Mouse (Mus musculus) cerebral cortex, adult 2 months (tissue): Measurements from ENCODE around the gene Cep350.

Experiments used
- WGBS: fragments of 180-500 bp; shearing (Covaris S2); methylation state at CpG from one replicate; pipeline ENCODE4 v1.1.7; 2018; 5-methylcytosine and 5-hydroxymethylcytosine counted together

The Cep350 gene

DNA sequence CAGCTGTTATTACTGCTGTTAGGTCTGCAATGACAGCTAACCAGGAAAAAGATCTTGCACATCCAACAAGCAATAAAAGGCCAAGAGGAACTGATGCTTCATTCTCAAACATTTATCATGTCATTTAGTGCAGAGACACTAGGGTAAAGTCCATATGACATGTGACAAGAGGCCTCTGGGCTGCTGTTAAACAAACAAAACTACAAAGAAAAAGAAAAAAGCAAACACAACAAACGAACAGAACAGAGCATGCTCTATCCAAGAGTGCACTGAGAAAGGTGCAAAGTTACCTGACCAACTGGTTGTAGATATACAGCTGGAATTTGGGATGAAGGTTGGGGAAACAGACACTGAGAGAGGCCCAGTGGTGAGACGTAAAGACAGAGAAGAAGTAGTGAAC is 86.2 kb downstream of the Cep350 start:
- WGBS, result 80% methylated on average over 2 of the region's 2 CpGs

GRCm38 (mm10) chr1:155882646-155883231 is 90.3 kb downstream of the Cep350 start:
- WGBS, result 80% methylated on average over 3 of the region's 3 CpGs

GRCm38 (mm10) chr1:155879596-155879995 is 93.5 kb downstream of the Cep350 start:
- 82% methylated on average over 3 of the region's 3 CpGs for WGBS

DNA sequence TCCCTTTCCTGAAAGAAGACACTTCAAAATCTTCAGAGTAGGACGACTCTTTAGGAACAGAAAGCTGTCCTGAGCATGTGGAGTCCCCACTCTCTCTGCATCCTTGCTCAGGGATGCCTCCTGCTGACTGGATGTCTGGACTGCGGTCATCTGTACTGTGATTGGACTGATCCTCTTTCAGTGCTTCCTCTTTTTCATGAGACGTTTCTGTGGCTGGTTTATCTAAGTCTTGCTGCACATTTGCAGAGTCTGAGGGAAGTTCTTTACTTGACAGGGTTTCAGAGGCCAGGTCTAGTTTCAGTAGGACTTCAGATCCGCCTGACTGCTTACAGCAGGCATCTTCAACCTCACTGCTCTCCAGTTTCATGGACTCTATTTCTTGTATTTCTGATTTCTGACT is 110.1 kb downstream of the Cep350 start:
- 63% methylated on average over 4 of the region's 4 CpGs for WGBS

- 76% methylated on average over 7 of the region's 7 CpGs for WGBS
These were observed 117.9 kb downstream of the Cep350 start for GRCm38 (mm10) chr1:155854926-155855702.

GRCm38 (mm10) chr1:155853009-155853408 is 120.0 kb downstream of the Cep350 start:
- WGBS, result 88% methylated on average over 5 of the region's 5 CpGs

- WGBS, result 64% methylated on average over 5 of the region's 5 CpGs
These were observed 128.8 kb downstream of the Cep350 start for GRCm38 (mm10) chr1:155844235-155844634.

GRCm38 (mm10) chr1:155843538-155843937 is 129.5 kb downstream of the Cep350 start:
- 76% methylated on average over 4 of the region's 4 CpGs for WGBS

DNA sequence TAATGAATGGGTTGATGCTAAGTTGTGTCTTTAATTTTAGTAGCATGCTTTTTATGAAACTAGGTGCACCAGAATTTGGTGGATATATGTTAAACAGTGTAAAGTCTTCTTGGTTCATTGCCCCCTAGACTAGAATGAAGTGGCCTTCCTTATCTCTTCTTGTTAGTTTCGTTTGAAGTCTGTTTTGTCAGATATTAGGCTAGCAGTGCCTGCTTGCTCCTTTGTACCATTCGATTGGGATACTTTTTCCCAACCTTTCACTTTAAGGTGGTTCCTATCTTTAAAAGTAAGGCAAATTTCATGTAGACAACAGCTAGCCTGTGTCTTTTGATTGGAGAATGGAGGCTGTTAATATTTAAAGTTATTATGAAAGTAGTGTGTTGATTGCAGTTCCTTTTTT is 137.4 kb downstream of the Cep350 start:
- WGBS, result 82% methylated on average over 2 of the region's 2 CpGs

DNA sequence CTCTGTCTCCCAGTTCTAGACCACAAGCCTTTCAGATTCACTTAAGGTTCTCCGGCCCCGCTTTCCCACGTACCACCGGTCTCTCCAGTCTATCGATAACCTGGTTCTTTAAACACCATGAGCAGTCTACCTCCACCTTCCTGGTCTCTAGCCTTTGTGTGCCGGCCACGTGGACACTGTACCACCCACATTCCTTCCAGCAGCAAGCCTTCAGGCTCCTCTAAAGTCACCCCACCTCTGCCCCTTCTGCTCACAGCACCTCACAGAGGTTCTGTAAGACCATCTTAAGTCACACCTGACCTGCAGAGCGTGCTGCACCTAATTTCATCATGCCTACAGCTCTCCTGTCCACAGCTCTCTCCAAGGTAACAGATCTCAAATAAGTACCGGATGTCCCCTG is 139.4 kb downstream of the Cep350 start:
- 94% methylated on average over 9 of the region's 9 CpGs for WGBS

DNA sequence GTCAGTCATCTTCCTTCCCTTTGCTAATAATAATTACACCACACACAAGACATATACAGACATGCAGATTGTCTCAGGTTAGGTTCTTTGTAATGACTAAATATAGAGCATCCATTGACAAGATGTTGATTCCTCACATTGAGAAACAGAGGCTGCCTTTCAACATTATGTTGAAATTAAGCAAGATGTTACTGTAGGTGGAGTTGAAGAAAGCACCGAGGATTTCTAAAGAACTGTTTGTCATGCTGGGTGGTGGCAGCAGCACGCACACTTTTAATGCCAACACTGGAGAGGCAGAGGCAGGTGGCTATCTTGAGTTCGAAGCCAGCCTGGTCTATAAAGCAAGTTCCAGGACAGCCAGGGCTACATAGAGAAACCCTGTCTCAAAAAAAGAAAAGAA is 141.1 kb downstream of the Cep350 start:
- 65% methylated on average over 3 of the region's 3 CpGs for WGBS

DNA sequence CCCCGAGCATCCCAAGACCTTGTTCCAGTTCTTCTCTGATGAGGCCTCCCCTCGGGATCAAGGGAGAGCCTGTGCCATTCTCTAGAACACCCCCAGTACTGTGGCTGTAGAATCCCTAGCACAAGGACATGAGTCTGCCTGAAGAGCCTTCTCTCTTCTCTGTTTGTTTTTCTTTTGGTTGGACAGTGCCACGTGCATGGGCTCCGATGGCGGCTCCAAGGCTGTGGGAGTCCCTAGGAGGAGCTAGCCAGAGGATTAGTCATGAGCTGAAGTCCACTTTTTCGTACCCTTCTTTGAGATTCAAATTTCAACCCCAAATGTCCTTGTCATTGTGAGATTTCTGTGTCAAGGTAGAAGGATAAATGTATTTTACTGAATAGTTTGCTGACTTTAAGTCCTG is 142.2 kb downstream of the Cep350 start:
- 77% methylated on average over 6 of the region's 6 CpGs for WGBS

DNA sequence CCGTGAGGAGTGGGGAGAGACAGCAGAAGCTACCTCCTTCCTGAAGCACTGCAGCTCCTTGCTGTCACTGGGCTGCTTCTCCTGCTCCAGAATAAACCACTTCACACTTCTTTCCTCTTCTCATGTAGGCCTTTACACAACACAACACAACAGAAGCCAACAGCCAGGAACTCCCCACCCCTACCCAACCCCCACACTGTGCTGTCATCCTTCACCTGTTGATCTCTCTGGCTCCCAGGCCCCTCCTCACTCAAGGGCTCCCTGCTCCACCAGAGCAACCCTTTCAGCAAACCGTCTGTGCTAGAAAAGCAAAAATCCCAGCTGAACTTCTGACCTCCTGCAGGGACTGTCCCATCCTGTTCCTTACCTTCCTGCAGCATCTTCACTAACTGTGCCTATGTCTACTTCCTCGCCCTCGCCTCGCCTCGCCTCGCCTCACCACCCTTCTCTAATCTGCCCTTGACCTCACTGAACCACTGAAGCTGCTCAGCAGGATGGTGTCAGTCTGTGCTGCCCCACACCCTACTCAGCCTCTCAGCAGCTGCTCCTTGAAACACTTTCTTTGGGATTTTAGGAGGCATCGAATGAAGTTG is 145.3 kb downstream of the Cep350 start:
- 83% methylated on average over 8 of the region's 8 CpGs for WGBS

- 68% methylated on average over 5 of the region's 5 CpGs for WGBS
These were observed 146.2 kb downstream of the Cep350 start for GRCm38 (mm10) chr1:155826803-155827395.

DNA sequence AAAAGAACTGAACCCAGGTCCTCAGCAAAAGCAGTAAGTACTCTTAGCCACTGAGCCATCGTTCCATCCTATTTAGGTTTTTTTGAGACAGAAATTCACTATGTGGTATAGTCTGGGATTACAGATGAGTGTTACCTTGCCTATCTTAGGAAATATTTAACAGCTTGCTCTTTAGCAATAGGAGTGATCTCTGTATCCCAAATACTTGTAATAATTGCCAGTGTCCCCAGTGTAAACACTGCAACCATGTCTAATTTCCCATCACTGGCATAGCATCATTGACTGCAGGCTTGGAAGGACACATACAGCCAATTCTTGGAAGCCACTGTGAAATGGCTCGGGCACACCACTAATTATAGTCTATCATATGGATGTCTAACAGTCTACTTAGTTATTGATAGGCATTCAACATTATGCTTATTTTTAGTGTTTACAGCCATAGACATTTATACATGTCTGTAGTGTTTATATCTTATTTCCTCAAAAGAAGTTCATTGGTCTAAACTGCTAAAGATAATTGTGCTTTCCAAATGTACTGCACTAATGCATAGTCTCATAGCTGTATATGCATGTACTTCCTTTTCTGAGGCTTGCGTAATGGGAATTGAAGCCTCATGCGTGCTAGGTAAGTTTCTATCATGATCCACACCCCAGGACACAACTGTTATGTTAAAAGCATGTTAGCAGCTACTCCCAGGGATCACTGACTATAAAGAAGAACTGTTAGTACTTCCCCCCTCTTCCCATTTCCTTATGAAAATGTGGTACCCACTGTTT is 146.9 kb downstream of the Cep350 start:
- WGBS, result 90% methylated on average over 4 of the region's 4 CpGs

DNA sequence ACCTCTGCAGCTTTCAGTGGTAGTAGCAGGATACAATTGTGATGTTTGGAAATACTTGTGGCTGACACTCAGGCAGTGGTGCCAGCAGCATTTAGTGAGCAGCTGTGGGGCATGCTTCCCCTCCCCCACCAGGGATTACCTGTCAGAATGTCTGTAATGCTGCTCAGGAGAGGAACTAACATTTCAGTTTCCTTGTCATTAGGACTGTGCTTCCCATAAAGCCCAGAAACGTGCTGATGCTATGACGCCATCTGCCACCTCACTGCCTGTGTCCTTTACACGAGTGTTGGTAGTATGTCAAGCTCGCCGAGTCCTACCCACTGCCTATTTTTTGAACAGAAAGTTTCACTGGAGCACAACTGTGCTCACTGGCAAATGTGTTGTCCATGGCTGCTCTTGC is 152.4 kb downstream of the Cep350 start:
- 78% methylated on average over 5 of the region's 5 CpGs for WGBS

DNA sequence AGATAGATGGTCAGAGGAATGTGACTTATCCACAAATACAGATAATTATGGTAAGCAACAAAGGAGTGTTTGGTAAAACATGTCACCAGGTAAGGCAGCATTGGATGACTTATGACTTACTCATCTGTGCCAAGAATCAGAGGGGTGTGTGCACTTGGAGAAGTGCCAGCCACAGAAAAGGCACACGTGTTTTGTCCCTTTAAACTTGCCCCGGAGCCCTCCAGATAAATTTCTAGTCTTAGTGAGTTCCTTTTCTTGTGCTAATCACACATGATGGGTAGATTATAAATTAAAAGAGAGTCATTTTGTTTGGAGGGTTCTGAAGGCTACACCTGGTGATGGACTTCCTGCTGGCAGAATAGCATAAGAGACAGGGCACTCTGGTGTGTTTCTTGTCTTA is 156.9 kb downstream of the Cep350 start:
- WGBS, result 72% methylated on average over 2 of the region's 2 CpGs

GRCm38 (mm10) chr1:155812581-155813499 is 160.2 kb downstream of the Cep350 start, which contains the start of gene Qsox1:
Gene Qsox1, minus strand, starts transcription at chr1:155812889.
- under 1% methylated on average over 67 of the region's 67 CpGs for WGBS

DNA sequence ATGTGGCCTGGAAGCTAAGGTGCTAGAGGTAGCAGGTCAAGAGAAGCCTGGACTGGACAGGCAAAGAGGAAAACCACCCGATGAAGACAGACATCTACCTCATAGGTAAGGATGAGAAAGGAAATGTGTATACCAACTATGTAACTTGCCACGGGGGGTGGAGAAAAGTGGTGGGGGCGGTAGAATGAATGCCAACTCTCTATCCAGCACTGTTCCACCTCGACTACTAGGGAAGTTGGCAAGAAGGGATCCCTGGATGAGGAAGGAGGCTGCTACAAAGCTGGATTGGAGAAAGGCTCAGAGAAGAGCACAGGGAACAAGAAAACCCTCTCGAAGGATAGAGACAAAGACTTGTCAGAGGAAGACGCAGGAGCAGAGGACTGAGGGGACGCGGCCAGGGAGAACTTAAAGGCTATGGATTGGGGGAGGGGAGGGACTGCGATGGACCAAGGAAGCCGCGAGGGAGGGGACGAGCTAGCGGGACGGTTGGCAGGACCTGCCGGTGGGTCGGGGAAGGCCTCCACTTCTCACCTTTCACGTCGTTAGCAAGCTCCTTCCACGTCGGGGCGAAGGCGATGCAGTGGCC is 161.0 kb downstream of the Cep350 start:
- WGBS, result 3% methylated on average over 22 of the region's 22 CpGs

DNA sequence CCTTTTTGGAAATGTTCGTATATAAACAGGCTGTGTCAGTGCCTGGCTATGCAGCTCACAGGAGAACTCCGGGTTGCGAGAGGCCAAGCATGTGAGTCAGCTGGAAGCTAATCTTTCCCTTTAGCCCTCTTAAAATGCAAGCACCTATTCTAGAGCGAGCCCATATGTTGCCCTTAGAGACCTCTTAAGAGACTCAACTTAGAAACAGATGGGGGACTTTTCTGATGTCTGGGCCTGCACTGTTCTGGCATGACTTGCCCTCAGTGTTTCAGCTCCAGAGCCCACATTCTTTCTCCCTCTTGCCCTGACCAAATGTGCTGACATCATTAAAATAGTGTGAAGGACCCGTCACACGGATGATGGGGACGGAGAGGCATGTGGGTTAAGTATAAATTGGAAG is 162.4 kb downstream of the Cep350 start:
- WGBS, result 75% methylated on average over 7 of the region's 7 CpGs
